Comparison of ENCODE assay signal across 23 mouse cellular contexts in genomic region chr8:64941019-64941418, GRCm38 (mm10). TPM values are rescaled to one million over a fixed set of nuclear protein-coding genes. Genes with fewer than 3 reads are reported as not detected.
A peak's percentile ranks its signal among the peaks of the same experiment; 100 is the strongest.
DNase-seq lines count a peak whose midpoint lies in the region; ATAC-seq and TF ChIP-seq lines count a peak whose summit lies in the region.
"Had no signal": no experiment of that assay in that cellular context is flagged by ENCODE, and none has a peak within 500 bp of the region (broad histone marks: within the 10 kb centered on the region; RNA-seq: fewer than 3 reads in every experiment).

No protein-coding gene starts in this region.

- no peaks in the 10 kb centered on the region for H3K9me3 ChIP-seq in forebrain, embryonic 15.5 days
- no peaks in the 10 kb centered on the region for H3K9me3 ChIP-seq in forebrain, embryonic 12.5 days
- H3K9me3 ChIP-seq in midbrain, embryonic 13.5 days = no peaks in the 10 kb centered on the region
- no peaks in the 10 kb centered on the region for H3K9me3 ChIP-seq in midbrain, embryonic 10.5 days (replicated peaks)
- H3K9me3 ChIP-seq in forebrain, postnatal 0 days (ENCODE audit: low read length) = no peaks in the 10 kb centered on the region
- H3K9me3 ChIP-seq: embryonic facial prominence, embryonic 10.5 days; heart, embryonic 15.5 days; limb, embryonic 12.5 days; liver, embryonic 12.5 days had no signal

- peak; percentile 28 for ATAC-seq in forebrain, embryonic 15.5 days (replicated peaks)
- no peak; the same call in 1 of the 2 replicates for ATAC-seq in forebrain, embryonic 12.5 days (ENCODE audit: low FRiP score)
- ATAC-seq in midbrain, embryonic 13.5 days = peak; percentile 12
- ATAC-seq in forebrain, postnatal 0 days = peak; percentile 60

- H3K27me3 ChIP-seq in forebrain, embryonic 15.5 days = no peaks in the 10 kb centered on the region
- peaks cover 14% of the 10 kb centered on the region for H3K27me3 ChIP-seq in forebrain, embryonic 12.5 days
- H3K27me3 ChIP-seq in midbrain, embryonic 13.5 days = peaks cover 9% of the 10 kb centered on the region; the same call in 1 of the 2 replicates
- H3K27me3 ChIP-seq in midbrain, embryonic 10.5 days (ENCODE audit: low read depth, poor library complexity, severe bottlenecking) = peaks cover 30% of the 10 kb centered on the region
- no peaks in the 10 kb centered on the region for H3K27me3 ChIP-seq in forebrain, postnatal 0 days (ENCODE audit: insufficient read depth, low read length)

- peaks cover 9% of the 10 kb centered on the region; the same call in 1 of the 2 replicates for H3K4me1 ChIP-seq in forebrain, embryonic 15.5 days
- peaks cover 3% of the 10 kb centered on the region; the same call in 1 of the 2 replicates for H3K4me1 ChIP-seq in forebrain, embryonic 12.5 days
- peaks cover 12% of the 10 kb centered on the region for H3K4me1 ChIP-seq in midbrain, embryonic 13.5 days (replicated peaks)
- peaks cover 8% of the 10 kb centered on the region for H3K4me1 ChIP-seq in midbrain, embryonic 10.5 days
- no peaks in the 10 kb centered on the region for H3K4me1 ChIP-seq in forebrain, postnatal 0 days (ENCODE audit: insufficient read depth)
- H3K4me1 ChIP-seq: heart, embryonic 15.5 days; limb, embryonic 12.5 days had no signal

- no peak overlapping the region for H3K9ac ChIP-seq in forebrain, embryonic 15.5 days (replicated peaks)
- H3K9ac ChIP-seq in forebrain, embryonic 12.5 days = no peak overlapping the region
- no peak overlapping the region for H3K9ac ChIP-seq in midbrain, embryonic 13.5 days (replicated peaks)
- no peak overlapping the region for H3K9ac ChIP-seq in forebrain, postnatal 0 days
- H3K9ac ChIP-seq: heart, embryonic 15.5 days; limb, embryonic 12.5 days; liver, embryonic 12.5 days had no signal

- no peak for TF ChIP-seq CTCF in forebrain, postnatal 0 days (IDR thresholded peaks at IDR 0.05; ENCODE audit: low read depth)

- intact Hi-C loops in heart, postnatal 10 days (cut with DNase I) = loop anchor here (2.0 to 10.0 kb wide), 3 partner anchors 162 to 916 kb away; no protein-coding TSS in a partner anchor

- no peak overlapping the region for H3K27ac ChIP-seq in forebrain, embryonic 15.5 days (replicated peaks)
- no peak overlapping the region for H3K27ac ChIP-seq in forebrain, embryonic 12.5 days
- H3K27ac ChIP-seq in midbrain, embryonic 13.5 days = no peak overlapping the region
- no peak overlapping the region for H3K27ac ChIP-seq in midbrain, embryonic 10.5 days (replicated peaks)
- H3K27ac ChIP-seq in forebrain, postnatal 0 days (ENCODE audit: low read depth, low read length) = no peak overlapping the region
- H3K27ac ChIP-seq: embryonic facial prominence, embryonic 10.5 days; heart, embryonic 15.5 days; limb, embryonic 12.5 days; liver, embryonic 12.5 days had no signal

- no peak overlapping the region for H3K4me2 ChIP-seq in forebrain, embryonic 15.5 days (replicated peaks)
- H3K4me2 ChIP-seq in forebrain, embryonic 12.5 days = no peak overlapping the region
- no peak overlapping the region for H3K4me2 ChIP-seq in midbrain, embryonic 13.5 days (replicated peaks)
- H3K4me2 ChIP-seq in forebrain, postnatal 0 days (ENCODE audit: low read depth) = no peak overlapping the region
- H3K4me2 ChIP-seq: heart, embryonic 15.5 days; limb, embryonic 12.5 days; liver, embryonic 12.5 days had no signal

- H3K4me3 ChIP-seq in forebrain, embryonic 15.5 days = no peak overlapping the region
- no peak overlapping the region for H3K4me3 ChIP-seq in forebrain, embryonic 12.5 days (replicated peaks)
- no peak overlapping the region for H3K4me3 ChIP-seq in midbrain, embryonic 13.5 days (replicated peaks)
- no peak overlapping the region for H3K4me3 ChIP-seq in midbrain, embryonic 10.5 days
- no peak overlapping the region for H3K4me3 ChIP-seq in forebrain, postnatal 0 days (ENCODE audit: low read depth, low read length)
- H3K4me3 ChIP-seq: embryonic facial prominence, embryonic 10.5 days; heart, embryonic 15.5 days; limb, embryonic 12.5 days; liver, embryonic 12.5 days had no signal

- 77% methylated on average over 8 of the region's 8 CpGs for WGBS in forebrain, embryonic 15.5 days
- WGBS in forebrain, embryonic 12.5 days = 86% methylated on average over 8 of the region's 8 CpGs
- WGBS in midbrain, embryonic 13.5 days = 80% methylated on average over 8 of the region's 8 CpGs
- 85% methylated on average over 8 of the region's 8 CpGs for WGBS in midbrain, embryonic 10.5 days
- 71% methylated on average over 8 of the region's 8 CpGs for WGBS in forebrain, postnatal 0 days

- no peak for DNase-seq in midbrain, embryonic 10.5 days (ENCODE audit: low spot score)
- DNase-seq in forebrain, postnatal 0 days = no peak
- no peak for DNase-seq in heart, postnatal 10 days
- no peak for DNase-seq in thymus, postnatal 14 days

- H3K36me3 ChIP-seq in forebrain, embryonic 15.5 days = no peaks in the 10 kb centered on the region
- H3K36me3 ChIP-seq in forebrain, embryonic 12.5 days (replicated peaks) = no peaks in the 10 kb centered on the region
- H3K36me3 ChIP-seq in midbrain, embryonic 13.5 days = no peaks in the 10 kb centered on the region
- H3K36me3 ChIP-seq in midbrain, embryonic 10.5 days = no peaks in the 10 kb centered on the region
- no peaks in the 10 kb centered on the region for H3K36me3 ChIP-seq in forebrain, postnatal 0 days (ENCODE audit: insufficient read depth)
- H3K36me3 ChIP-seq: embryonic facial prominence, embryonic 10.5 days; heart, embryonic 15.5 days; limb, embryonic 12.5 days; liver, embryonic 12.5 days had no signal

RNA-seq across cellular contexts. Expression of gene Tmem192, which starts 6.0 kb away (rescaled TPM):
- 20.7 and 22.1 TPM in 2 replicates for polyA plus RNA-seq in forebrain, embryonic 15.5 days (2015; fragmentation: Nextera tagmentation; extraction: Ambion mirVana)
- polyA plus RNA-seq in forebrain, embryonic 12.5 days (2016; fragmentation: Nextera tagmentation; extraction: Ambion mirVana) = 14.6 and 16.1 TPM in 2 replicates
- polyA plus RNA-seq in midbrain, embryonic 13.5 days (2015; fragmentation: Nextera tagmentation; extraction: Ambion mirVana) = 20.8 and 21.4 TPM in 2 replicates
- polyA plus RNA-seq in midbrain, embryonic 10.5 days (2016; fragmentation: Nextera tagmentation; extraction: Ambion mirVana) = 18.0 and 19.7 TPM in 2 replicates
- total RNA-seq in forebrain, postnatal 0 days (2014; rRNA removed) = 10.8 and 14.5 TPM in 2 replicates
- polyA plus RNA-seq in forebrain, postnatal 0 days (2015; fragmentation: Nextera tagmentation; extraction: Ambion mirVana) = 35.9 and 38.0 TPM in 2 replicates
- total RNA-seq in heart, postnatal 10 days (2021) = 10 to 100 TPM; 21.5 to 22.2 TPM

RNA-seq across cellular contexts. Expression of gene Trim75, which starts 46.6 kb away (rescaled TPM):
- polyA plus RNA-seq in forebrain, embryonic 15.5 days (2015; fragmentation: Nextera tagmentation; extraction: Ambion mirVana) = 0.08 TPM in 1 of 2 replicates, not detected in the other
- polyA plus RNA-seq in forebrain, embryonic 12.5 days (2016; fragmentation: Nextera tagmentation; extraction: Ambion mirVana) = not detected in 2 replicates
- polyA plus RNA-seq in midbrain, embryonic 13.5 days (2015; fragmentation: Nextera tagmentation; extraction: Ambion mirVana) = not detected in 2 replicates
- not detected in 2 replicates for polyA plus RNA-seq in midbrain, embryonic 10.5 days (2016; fragmentation: Nextera tagmentation; extraction: Ambion mirVana)
- total RNA-seq in forebrain, postnatal 0 days (2014; rRNA removed) = not detected in 2 replicates
- polyA plus RNA-seq in forebrain, postnatal 0 days (2015; fragmentation: Nextera tagmentation; extraction: Ambion mirVana) = 0.06 and 0.17 TPM in 2 replicates
- not detected for total RNA-seq in heart, postnatal 10 days (2021)
- total RNA-seq: adrenal gland, postnatal 4 days; common myeloid progenitor, adult 5-6 weeks; gastrocnemius, postnatal 10 days; heart, adult 18-20 months; hematopoietic stem cell, adult 5-6 weeks; layer of hippocampus, postnatal 25 days; left cerebral cortex, postnatal 10 days had no signal
- polyA plus RNA-seq: embryonic facial prominence, embryonic 10.5 days; heart, embryonic 15.5 days; intestine, postnatal 0 days; kidney, embryonic 16.5 days; large intestine, adult 2 months; limb, embryonic 12.5 days; liver, embryonic 12.5 days; lung, adult 2 months; small intestine, adult 2 months had no signal
